Mouse (Mus musculus): ENCODE results near the gene Ift122.

Ift122 gene

DNA sequence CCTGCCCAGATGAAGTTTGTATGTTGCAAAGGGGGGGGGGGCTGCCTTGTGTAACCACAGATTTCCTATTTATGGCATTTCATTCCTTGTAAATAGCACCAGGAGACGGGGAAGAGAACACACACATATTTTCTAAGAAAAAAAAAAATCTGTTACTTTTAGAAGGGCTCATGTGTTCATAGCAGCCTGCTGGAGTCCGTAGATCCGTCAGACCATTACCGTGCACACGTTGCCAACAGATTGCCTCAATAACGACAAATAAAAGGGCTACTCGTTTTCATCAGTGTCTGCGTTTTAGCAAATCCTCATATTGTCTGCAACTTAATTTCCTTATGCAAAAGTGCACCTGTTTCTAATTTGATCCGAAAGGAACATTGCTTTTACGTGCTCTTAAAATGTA, 73.1 kb downstream of the Ift122 start:
- no peak for DNase-seq (ENCODE audit: low spot score in 2 of 2)

DNA sequence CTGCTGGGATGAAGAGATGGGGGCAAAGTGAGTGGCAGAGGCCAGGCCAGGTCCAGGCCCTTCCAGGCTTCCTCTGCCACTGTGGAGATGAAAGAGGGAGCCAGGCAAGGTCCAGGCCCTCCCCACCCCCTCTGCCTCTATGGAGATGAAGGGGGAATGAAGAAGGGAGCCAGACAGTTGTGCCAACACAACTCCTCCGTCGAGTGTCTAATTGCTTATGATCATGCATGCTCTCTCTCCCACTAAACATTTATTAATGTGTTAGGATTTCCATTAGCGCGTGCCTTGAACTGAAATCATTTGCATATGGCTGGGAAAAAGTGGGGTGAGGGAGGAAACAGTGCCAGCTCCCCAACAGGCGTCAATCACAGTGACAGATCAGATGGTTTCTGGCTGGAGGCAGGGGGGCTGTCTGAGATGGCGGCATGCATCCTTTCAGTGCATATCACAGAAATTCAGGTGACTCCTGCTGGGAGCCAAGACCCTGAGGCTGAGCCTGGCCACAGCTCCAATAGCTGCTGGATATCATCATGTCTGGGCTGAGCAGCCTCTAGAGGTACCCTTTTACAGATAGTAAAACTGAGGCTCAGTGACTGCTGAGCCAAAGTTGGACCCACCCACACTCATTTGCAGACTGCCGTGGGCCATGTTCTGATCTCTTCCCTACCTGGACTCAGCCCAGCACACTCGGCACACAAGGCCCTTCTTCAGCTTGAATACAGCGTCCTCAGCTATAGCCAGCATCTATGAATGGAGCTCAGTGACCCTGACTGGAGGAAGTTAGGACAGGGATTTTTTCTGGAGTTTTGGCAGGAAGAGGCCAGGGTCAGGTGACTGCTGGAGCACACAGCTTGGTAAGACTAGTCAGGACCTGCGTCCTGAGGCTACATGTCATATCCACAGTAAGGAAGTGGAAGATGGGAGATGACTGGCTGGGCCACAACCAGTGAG, 74.3 kb downstream of the Ift122 start:
- DNase-seq (ENCODE audit: low spot score in 2 of 2): no peak

DNA sequence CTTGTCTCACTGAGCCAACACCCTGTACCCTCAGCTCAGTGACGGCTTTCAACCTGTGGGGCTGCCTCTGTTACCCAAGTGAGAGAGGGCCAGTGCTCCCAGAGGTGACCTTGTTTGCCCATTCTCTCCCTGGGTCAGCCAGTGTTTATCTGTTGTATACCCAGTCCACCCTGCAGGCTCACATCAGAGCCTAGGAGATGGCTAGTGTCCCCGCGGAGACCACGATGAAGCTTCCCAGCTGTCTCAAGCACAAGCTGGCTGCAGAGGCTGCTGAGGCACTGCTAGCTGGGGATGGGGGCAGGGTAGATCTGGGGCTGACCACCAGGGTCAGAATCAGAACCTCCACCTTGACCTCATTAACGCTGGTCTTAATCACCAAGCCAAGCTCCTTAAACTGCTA, 76.7 kb downstream of the Ift122 start:
- DNase-seq (ENCODE audit: low spot score in 2 of 2): no peak

DNA sequence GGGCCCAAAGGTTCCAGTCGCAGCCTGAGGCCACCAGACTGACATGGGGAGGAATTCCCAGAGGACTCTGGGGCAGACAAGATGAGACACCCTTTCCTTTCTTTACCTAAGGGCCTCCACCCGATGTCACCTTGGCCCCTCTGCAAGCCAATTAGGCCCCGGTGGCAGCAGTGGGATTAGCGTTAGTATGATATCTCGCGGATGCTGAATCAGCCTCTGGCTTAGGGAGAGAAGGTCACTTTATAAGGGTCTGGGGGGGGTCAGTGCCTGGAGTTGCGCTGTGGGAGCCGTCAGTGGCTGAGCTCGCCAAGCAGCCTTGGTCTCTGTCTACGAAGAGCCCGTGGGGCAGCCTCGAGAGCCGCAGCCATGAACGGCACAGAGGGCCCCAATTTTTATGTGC, 78.4 kb downstream of the Ift122 start, which contains the start of gene Rho:
TSS of gene Rho (plus strand) at position 110 of the 400 bp plus-strand sequence.
- no peak for DNase-seq (ENCODE audit: low spot score in 2 of 2)

DNA sequence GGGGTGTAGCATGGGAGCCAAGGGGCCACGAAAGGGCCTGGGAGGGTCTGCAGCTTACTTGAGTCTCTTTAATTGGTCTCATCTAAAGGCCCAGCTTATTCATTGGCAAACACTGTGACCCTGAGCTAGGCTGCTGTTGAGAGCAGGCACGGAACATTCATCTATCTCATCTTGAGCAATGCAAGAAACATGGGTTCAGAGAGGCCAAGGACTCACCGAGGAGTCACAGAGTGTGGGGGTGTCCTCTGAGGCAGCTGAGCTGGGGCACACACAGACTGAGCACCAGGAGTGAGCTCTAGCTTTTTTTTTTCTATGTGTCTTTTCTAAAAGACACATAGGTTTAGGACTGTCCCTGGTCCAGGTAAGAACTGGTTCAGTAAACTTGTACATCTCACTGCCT, 79.1 kb downstream of the Ift122 start:
- DNase-seq (ENCODE audit: low spot score in 2 of 2): no peak

DNA sequence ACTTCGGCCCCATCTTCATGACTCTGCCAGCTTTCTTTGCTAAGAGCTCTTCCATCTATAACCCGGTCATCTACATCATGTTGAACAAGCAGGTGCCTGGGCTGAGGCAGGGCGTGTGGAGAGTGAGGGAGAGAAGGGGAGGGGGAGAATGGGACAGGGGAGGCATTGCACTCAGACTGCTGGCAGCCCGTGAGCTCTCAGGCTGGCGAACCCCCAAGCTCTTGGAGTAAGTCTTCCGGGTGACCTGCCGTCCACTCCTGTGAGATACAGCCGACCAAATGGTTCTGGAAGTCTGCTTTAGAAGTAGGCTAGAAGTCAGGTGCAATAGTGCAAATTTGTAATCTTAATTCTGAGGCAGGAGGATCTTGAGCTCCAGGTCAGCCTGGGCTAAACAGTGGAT, 82.3 kb downstream of the Ift122 start:
- no peak for DNase-seq (ENCODE audit: low spot score in 2 of 2)

DNA sequence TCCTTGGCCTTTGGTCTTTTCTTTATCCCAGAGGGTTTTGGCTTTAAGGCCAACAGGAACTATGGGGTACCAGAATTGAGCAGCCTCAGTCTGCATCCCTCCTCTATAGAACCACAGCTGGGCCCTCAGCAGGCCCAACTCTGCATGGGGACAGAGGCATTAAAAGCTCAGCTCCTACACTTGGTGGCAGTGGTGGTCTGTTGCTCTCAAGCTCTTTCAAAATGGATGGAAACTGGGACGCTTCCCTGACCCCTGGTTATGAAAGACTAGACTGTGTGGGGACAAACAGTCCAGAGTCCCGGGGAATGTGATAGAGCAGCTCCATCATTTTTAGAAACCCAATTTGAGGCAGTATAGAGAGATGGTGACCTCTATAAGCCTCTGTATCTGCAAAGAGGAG, 84.7 kb downstream of the Ift122 start:
- no peak for DNase-seq (ENCODE audit: low spot score in 2 of 2)

DNA sequence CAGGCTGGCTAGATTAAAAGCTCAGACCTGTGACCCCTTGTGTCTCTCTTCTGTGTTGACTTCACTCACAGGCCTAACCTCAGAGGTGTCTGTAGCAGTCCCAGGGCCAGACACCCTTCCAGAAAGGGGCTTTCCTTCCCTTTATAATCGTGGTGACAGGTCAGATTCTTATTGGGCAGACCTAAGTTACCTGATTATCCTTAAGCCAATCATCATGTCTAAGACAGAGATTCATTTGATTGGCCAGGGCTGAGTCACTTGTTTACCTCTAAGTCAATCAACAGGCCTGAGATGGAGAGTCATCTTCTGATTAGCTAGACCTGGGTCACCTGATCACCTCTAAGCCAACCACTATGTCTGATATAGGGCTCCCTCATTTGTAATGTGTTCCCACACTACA, 85.5 kb downstream of the Ift122 start:
- DNase-seq (ENCODE audit: low spot score in 2 of 2): no peak

DNA sequence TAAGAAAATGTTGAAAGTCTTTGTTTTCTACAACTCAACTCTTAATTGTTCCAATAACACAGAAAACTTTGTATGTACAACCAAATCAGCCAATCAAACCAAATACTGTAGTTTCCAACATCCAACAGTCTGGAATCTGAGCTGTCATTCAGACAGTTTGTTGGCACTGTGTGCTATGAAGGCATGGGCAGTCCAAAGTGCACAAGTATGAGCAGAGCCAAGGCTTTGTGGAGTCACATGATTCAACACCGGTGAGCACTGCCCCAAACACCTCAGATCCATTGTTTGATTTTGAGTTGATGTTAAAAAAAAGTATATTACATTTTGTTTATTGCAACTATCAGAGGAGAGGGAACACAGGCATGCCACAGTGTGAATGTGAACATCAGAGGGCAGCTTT, 87.3 kb downstream of the Ift122 start:
- no peak for DNase-seq (ENCODE audit: low spot score in 2 of 2)

DNA sequence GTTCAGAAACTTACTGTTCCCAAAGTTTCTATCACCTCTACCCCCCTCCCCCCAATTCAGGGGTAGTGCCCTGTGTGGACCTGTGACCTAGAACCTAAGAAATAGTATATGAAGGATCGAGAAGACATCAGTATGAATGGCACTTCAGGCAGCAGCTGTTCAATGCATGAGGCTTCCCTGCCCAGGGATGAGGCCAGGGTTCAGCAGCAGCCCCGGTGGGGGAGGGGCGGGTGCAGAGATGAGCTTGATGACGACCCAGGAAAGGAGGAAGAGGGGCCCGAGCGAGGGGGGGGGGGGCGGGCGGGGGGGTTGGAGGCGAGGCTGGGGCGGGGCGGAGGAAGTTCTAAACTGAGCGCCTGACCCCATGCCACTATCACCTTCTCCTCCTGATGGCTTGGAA, 87.9 kb downstream of the Ift122 start:
- peak; percentile 36 to 42 for DNase-seq (ENCODE audit: low spot score in 2 of 2)

DNA sequence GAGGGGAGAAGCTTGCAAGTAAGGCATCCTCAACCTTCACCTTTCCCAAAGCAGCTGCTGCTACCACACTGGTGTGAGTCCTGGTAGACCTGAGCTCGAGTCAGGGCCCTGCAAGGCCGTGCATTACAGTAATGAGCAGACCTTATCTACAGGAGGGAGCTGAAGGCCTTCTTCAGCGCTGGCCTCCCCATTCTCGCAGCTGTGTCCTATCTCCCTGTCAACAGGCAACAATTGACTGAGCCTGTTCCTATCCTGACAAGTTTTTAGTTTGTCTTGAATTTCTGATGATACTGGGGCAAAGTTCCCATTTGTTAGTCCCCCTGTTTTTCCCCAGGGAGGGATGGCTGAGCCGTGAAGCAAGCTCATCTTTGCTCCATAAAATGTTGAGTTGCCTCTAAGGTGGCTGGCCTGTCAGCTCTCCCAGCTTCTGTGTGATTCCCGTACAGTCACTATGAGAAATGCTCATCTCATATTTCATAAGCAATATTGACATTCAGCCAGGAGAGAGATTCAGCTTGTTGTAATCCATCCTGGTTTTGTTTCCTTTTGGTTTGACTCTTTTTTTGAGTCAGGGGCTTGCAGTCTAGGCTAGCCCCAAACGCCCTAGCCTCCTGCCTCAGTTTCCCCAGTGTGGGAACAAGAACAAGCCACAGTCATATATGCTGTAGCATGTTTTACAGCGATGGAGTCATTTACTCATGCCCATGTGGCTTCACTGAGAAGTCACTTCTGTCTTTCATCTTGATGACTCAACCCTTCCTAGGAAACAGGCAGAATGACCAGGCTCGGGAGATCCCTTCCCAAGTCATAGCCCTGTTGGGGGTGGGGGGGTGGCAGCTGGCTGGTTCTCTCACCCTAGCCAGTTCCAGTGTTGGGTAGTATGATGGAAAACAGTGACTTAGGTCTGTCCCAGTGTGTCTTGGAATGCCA, 90.5 kb downstream of the Ift122 start:
- no peak for DNase-seq (ENCODE audit: low spot score in 2 of 2)

DNA sequence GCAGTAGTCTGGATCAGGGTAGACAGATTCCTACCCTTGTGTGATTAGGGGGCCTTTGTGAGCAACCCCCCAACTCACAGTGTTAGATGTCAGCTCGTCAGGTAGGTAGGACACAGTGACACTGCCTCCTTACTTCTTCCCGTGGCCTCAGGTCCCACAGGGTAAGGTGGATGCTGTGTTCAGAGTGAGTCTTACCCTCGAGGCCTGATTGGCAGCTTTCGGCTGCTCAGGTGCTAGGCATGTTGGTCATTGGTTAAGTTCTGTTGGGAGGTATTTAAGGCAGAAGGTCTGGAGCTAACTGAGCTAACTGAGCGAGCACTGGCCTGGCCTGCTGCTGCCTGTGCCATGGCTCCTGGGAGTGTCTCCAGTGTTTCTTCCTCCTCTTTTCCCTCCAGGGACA, 91.4 kb downstream of the Ift122 start, which contains the start of gene H1foo:
TSS of gene H1foo (plus strand) at position 301 of the 400 bp plus-strand sequence.
- DNase-seq (ENCODE audit: low spot score in 2 of 2): no peak

DNA sequence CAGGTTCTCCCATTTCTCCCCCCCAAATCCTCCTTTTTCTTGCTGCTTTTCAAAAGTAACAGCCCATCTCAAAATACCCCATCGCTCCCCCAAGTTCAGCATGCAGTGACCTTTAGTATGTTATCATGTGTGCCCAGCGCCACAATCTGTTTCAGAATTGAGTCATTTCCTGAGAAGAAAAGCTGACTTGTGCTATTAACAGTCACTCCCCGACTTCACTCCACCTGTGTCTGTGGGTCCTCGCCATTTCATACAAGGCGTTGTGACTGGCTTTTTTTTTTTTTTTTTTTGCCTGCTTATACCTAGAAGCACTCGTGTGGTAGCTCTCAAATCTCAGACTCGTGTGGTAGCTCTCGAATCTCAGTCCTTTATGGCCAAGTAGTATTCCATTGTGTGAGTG, 92.4 kb downstream of the Ift122 start:
- DNase-seq (ENCODE audit: low spot score in 2 of 2): no peak

DNA sequence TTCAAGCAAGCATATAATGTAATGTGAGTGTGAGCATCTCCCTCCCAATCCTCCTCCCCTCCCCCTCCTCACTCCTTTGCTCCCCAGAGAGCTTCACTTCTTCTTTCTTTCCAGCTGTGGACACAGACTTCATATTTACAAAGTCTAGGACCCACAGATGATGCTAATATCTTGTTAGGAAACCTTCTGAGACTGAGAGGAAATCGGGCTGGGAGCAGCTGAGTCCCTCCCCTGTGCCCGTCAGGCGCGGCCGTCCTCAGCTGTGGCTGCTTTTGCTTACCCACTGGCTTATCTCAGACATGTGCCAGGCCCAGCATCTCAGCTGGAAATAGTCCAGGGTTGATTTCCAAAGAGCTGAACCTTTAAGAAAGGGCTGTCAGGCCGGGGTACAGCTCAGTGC, 93.1 kb downstream of the Ift122 start:
- no peak for DNase-seq (ENCODE audit: low spot score in 2 of 2)

DNA sequence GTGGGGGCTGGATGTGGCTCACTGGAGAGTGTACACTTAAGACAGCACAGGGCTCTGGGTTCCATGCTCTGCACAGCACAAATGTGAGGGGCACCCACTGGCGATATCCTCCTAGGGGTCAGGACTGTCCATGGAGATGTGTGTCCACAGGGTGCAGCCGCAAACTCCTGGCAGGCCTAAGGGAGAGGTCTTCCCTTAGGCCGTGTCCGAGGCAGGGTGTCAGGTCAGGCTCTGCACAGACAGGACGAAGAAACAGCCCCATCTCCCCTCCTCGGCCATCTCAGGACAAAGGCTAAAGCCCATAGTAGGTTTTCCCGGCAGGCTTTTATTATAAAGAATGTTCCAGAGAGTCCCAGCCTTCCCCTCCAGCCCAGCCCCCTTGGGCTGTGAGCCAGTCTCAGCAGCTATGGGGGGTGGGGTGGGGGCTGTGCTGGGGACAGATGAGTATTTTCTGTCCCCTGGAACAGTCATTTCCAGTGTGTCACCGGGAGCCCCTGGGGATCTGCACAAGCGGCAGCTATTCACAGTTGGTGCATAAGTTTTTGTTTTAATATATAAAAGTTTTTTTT, 101.3 kb downstream of the Ift122 start:
- DNase-seq (ENCODE audit: low spot score in 2 of 2): no peak

DNA sequence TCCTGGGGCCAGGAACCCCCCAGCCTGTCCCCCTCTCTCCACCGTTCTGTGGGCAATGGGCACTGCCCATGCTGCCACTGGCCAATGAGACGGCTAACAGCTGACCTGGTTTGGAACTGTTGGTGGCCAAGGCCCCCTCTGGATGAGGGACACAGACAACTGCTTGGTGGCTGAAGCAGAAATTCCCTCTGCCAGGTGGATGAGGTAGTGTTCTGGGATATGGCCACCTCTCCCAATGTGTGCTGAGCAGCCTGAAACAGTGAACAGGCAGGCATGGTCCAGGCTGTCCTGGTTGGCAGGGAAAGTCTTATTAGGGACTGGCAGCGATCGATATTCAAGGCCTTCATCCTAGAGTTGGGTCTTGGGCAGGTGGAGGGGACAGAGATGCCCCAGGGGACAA, 101.9 kb downstream of the Ift122 start:
- no peak for DNase-seq (ENCODE audit: low spot score in 2 of 2)

DNA sequence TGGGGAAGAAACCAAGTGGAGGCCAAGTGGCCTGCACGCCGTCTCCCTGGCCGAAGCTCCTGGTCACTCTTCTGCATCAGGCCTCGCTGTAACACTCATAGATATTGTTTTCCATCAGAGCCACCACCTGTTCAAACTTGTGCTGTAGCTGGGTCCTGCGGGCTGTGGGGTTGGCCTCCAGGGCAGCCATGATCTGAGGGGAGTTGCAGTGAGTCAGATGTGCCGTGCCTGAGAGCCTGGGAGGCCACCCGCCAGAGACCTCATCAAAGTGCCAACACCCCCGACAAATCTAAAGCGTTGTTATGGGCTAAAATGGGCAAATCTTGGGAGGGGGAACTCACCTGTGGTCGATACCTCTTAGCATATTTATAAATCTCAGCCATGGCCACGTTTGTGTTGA, 102.4 kb downstream of the Ift122 start:
- DNase-seq (ENCODE audit: low spot score in 2 of 2): no peak

DNA sequence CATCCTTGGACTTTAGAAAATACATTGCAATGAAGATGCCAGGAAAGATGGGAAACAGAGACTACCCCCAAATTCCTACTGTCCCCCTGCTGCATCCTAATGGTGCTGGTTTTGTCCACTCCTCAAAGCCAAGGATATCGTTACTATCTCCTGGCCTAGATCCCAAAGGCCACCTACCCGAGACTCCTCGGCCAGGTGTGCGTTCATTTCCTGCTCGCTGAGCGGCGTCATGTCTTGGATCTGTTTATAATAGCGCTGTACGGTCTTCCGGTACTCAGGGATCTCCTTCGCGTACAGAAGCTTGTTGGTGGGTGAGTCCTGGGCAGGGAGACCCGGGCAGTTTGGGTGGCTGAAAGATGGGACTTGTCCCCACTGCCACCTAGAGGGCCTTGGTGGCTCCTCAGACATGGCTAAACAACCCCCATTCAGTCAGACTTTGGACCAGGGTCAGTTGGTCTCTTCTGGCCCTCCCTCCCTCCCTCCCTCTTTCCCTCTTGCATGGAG, 103.2 kb downstream of the Ift122 start:
- DNase-seq (ENCODE audit: low spot score in 2 of 2): no peak

DNA sequence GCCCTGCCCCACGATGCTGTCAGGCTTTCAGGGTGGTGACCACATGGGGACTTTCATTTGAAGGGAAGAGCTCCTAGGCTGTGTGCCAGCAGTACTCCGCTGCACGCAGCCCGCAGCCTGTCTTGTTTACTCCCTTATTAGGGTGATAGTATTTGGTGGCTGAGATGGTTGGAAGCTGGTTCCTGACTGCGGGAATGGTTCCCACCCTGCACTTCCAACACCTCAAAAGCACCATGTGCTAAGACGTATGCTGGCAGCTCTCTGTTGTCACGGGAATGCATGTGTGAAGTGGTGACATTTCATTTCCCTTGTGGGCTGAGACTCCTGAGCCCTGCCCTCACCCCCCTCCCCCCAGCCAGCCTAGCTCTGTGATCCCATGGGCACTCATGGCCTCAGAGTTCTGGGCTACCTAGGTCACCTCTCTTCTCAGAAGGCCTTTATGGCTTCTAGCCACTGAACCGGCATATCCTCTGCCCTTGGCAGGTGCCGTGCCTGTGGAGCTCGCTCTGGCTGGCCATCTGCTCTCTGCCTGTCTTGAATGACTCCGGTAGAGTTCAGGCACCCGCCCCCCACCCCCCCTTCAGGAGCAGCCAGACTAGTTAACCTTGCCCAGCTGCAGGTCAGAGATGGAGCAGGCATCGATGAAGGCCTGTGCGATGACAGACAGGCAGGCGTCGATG, 103.8 kb downstream of the Ift122 start:
- no peak for DNase-seq (ENCODE audit: low spot score in 2 of 2)

DNA sequence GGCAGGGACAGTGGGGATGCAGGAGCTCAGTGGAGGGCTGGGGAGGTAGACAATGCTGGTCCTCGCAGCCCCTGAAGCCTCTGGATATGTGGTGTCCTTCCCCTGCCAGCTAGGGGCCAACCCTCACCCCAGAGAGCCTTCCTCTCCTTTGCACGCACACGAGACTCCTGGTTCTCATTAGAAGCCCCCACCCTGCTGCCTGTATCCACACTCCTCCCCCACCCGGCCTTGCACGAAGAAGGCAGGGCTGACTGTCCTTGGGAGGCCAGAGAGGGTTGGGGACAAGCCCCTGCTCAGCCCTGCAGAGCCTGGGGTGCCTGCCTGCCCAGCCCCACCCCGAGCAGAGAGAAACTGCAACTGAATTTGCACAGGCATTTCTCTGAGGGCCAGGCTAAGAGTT, 104.4 kb downstream of the Ift122 start:
- DNase-seq (ENCODE audit: low spot score in 2 of 2): no peak

DNA sequence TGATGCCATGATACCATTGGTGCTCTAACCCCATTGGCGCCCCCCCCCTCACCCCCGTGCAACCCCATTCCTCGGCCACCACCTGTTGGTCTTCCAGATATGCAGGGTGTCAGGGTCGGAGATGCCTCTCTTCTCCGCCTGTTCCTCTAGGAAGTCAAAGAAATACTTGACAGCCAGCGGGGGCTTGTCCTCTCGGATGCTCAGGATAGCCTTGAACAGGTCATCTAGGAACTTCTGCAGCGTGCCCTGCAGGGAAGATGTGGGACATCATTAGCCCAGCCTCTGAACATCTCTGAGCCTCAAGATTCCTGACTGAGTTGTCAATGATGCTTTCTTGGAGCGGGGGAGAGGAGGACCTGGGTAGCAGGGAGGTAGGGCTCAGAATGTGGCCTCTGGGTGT, 105.2 kb downstream of the Ift122 start:
- DNase-seq (ENCODE audit: low spot score in 2 of 2): no peak

All from thymus, postnatal 10 days (tissue).